Mouse (Mus musculus) heart, adult 8-10 months (tissue): ENCODE measurements around the gene Insl6. TPM values are rescaled to one million over a fixed set of nuclear protein-coding genes. Genes with fewer than 3 reads are reported as not detected.
A peak's percentile ranks its signal among the peaks of the same experiment; 100 is the strongest.

Source experiments
- DNase-seq: peaks from one replicate; pipeline ENCODE4 v3.0.0; 2022; ENCODE audit warnings: low spot score
- total RNA-seq, 4 experiments: library from RNA; stranded (reverse); gene quantifications; 2 replicates each; pipeline ENCODE4 v1.2.4; 2022

The Insl6 gene
- total RNA-seq, 4 experiments from 2014 or later: 0.63 TPM; not detected in 3

- DNase-seq: peak; percentile 84
These were observed 30.0 kb upstream of the Insl6 start for GRCm38 (mm10) chr19:29354895-29355877.

GRCm38 (mm10) chr19:29350991-29351390 lies 25.8 kb upstream of the Insl6 start:
- DNase-seq: no peak

GRCm38 (mm10) chr19:29345636-29346035 lies 20.5 kb upstream of the Insl6 start:
- DNase-seq: no peak

GRCm38 (mm10) chr19:29344868-29345267 lies 19.7 kb upstream of the Insl6 start:
- DNase-seq: no peak

- no peak for DNase-seq
These were observed 17.1 kb upstream of the Insl6 start for GRCm38 (mm10) chr19:29342281-29342680.

- no peak for DNase-seq
These were observed 15.9 kb upstream of the Insl6 start for GRCm38 (mm10) chr19:29341029-29341428.

GRCm38 (mm10) chr19:29336624-29337023 lies 11.5 kb upstream of the Insl6 start:
- no peak for DNase-seq

GRCm38 (mm10) chr19:29334068-29334745 lies 9.1 kb upstream of the Insl6 start, which contains the start of gene Rln1:
Gene Rln1, minus strand, starts transcription at chr19:29334670.
- DNase-seq: no peak

- DNase-seq: no peak
These were observed 1.8 kb upstream of the Insl6 start for GRCm38 (mm10) chr19:29326822-29327552.

GRCm38 (mm10) chr19:29326396-29326795 lies 1.2 kb upstream of the Insl6 start:
- no peak for DNase-seq

GRCm38 (mm10) chr19:29325852-29326180 lies 660 bp upstream of the Insl6 start:
- no peak for DNase-seq

- no peak for DNase-seq
These were observed 1.6 kb downstream of the Insl6 start for GRCm38 (mm10) chr19:29323416-29324049.

- no peak for DNase-seq
These were observed 12.5 kb downstream of the Insl6 start for GRCm38 (mm10) chr19:29312661-29313060.

GRCm38 (mm10) chr19:29311791-29312190 lies 13.4 kb downstream of the Insl6 start:
- DNase-seq: no peak

GRCm38 (mm10) chr19:29308832-29309231 lies 16.3 kb downstream of the Insl6 start:
- no peak for DNase-seq

- DNase-seq: no peak
These were observed 23.0 kb downstream of the Insl6 start for GRCm38 (mm10) chr19:29302119-29302518.

- DNase-seq: no peak
These were observed 24.2 kb downstream of the Insl6 start for GRCm38 (mm10) chr19:29300919-29301318.

GRCm38 (mm10) chr19:29297366-29297765 lies 27.8 kb downstream of the Insl6 start:
- DNase-seq: no peak

GRCm38 (mm10) chr19:29296166-29296565 lies 29.0 kb downstream of the Insl6 start:
- no peak for DNase-seq

- DNase-seq: no peak
These were observed 30.4 kb downstream of the Insl6 start for GRCm38 (mm10) chr19:29294756-29295155.

- DNase-seq: no peak
These were observed 32.6 kb downstream of the Insl6 start for GRCm38 (mm10) chr19:29292546-29292945.

GRCm38 (mm10) chr19:29291532-29291931 lies 33.6 kb downstream of the Insl6 start:
- no peak for DNase-seq
